Mouse (Mus musculus) G1E (cell line): ENCODE measurements around the gene Gm29797. TPM values are rescaled to one million over a fixed set of nuclear protein-coding genes. Genes with fewer than 3 reads are reported as not detected.

Experiments used
- ATAC-seq: 2 replicates; pipeline ENCODE4 v1.8.0; 2016; ENCODE audit warnings: mild to moderate bottlenecking; ENCODE audit not compliant: insufficient number of reproducible peaks, poor library complexity, low FRiP score, severe bottlenecking; ENCODE audit errors: extremely low read depth
- DNase-seq: peaks from one replicate; pipeline ENCODE4 v3.0.0; 2012; ENCODE audit warnings: low spot score
- H3K27me3 ChIP-seq: 2 replicates; pipeline ENCODE4 v1.6.1; 2012; ENCODE audit warnings: mild to moderate bottlenecking, low read length, inconsistent platforms; ENCODE audit not compliant: insufficient read depth
- H3K36me3 ChIP-seq: replicated peaks from 2 replicates; pipeline ENCODE3; 2012; ENCODE audit warnings: mild to moderate bottlenecking, inconsistent platforms
- H3K4me1 ChIP-seq: 2 replicates; pipeline ENCODE4 v1.6.1; 2012; ENCODE audit warnings: low read depth, low read length, inconsistent platforms, mixed read lengths; ENCODE audit not compliant: insufficient read depth
- H3K4me3 ChIP-seq: 2 replicates; pipeline ENCODE4 v1.5.1; 2012; ENCODE audit warnings: low read depth, mild to moderate bottlenecking, inconsistent platforms, low read length, moderate library complexity, mixed read lengths
- H3K9me3 ChIP-seq: replicated peaks from 2 replicates; pipeline ENCODE4 v1.6.1; 2012; ENCODE audit warnings: inconsistent platforms
- CTCF ChIP-seq: IDR thresholded peaks from 2 replicates; pipeline ENCODE4 v1.5.1; 2012; ENCODE audit warnings: low read depth, low read length, inconsistent platforms, mixed read lengths
- GATA1 ChIP-seq: IDR thresholded peaks from 2 replicates; pipeline ENCODE4 v1.6.1; 2012; ENCODE audit warnings: borderline replicate concordance, low read length, inconsistent platforms, mixed read lengths
- GATA2 ChIP-seq: IDR thresholded peaks from 2 replicates; pipeline ENCODE4 v1.6.1; 2012; ENCODE audit warnings: low read depth, low read length, inconsistent platforms, borderline replicate concordance
- POLR2AphosphoS5 ChIP-seq: IDR thresholded peaks from 2 replicates; pipeline ENCODE4 v1.6.1; 2012; ENCODE audit warnings: low read depth, low read length, inconsistent platforms; ENCODE audit not compliant: insufficient replicate concordance
- TAL1 ChIP-seq: conservative IDR thresholded peaks from 2 replicates; pipeline ENCODE4 v1.6.1; 2012; ENCODE audit warnings: low read depth, low read length, inconsistent platforms, mixed read lengths
- polyA plus RNA-seq: library from polyadenylated mRNA; stranded (reverse); fragments of >175 nt; gene quantifications from 2 replicates; pipeline ENCODE4 v1.2.3, GENCODE M21; 2012
- total RNA-seq, 2 experiments: library from RNA; stranded (forward) in 1 of 2; stranded (reverse) in 1 of 2; fragments of 200-1000 nt in 1 of 2; fragments of >200 nt in 1 of 2; fragmentation: Nextera tagmentation in 1 of 2; gene quantifications; 2 replicates each; pipeline ENCODE4 v1.2.3; 2014 to 2017

The Gm29797 gene
- total and polyA plus RNA-seq, 3 experiments: 0.12 TPM; not detected in 2

DNA sequence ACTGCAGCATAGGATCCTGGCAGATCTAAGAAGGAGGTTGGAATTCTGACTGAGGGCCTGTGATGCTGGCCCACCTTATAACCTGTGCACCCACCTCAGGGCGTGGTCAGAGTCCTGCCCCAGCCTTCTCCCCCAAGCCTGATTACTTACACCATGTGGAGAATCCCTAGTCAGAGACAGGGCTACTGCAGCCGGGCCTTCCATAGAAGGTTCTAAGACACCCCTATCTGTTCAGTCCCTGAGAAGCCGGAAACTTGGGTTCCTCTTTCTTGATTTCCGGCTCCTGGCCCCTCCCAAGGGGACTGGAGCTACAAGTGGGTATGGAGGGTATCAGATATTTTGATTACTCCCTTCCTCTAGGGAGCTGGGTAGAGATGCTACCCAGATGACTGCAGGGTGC lies 34.7 kb downstream of the Gm29797 start:
- H3K27me3 ChIP-seq: peaks cover 32% of the 10 kb centered on the region
- peak overlapping the region; percentile 28; the same call in 1 of the 2 replicates for H3K4me3 ChIP-seq
- ATAC-seq (peak; percentile 36; the same call in 1 of the 2 replicates), DNase-seq (peak; percentile 51)
- peaks cover 36% of the 10 kb centered on the region for H3K4me1 ChIP-seq
- TF ChIP-seq CTCF (no peak), GATA1 (no peak), GATA2 (no peak), TAL1 (no peak), POLR2AphosphoS5 (no peak)
- peaks cover 56% of the 10 kb centered on the region for H3K36me3 ChIP-seq
- H3K9me3 ChIP-seq: no peaks in the 10 kb centered on the region

DNA sequence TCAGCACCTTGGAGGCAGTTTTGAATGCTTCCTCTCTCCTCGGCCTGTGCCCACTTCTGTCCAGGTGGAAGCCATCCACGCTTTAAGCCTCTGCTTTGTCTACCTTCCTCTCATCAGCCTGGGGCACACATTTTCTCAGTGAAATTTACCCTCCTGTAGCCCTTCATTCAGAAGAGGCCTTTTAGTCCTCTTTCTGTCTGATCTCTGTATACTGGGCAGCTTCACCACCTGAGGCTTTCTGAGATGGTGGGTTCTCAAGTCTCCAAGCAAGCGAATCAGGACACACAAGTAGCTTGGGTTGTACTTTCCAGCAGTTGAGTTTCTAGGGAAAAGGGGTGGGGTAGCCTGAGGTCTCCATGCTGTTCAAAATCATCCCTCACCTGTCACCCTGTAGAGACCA lies 35.5 kb downstream of the Gm29797 start:
- no peak for DNase-seq
- no peak overlapping the region; the same call in 1 of the 2 replicates for H3K4me3 ChIP-seq
- ATAC-seq: no peak
- H3K4me1 ChIP-seq: peaks cover 36% of the 10 kb centered on the region
- no peaks in the 10 kb centered on the region for H3K9me3 ChIP-seq
- TF ChIP-seq POLR2AphosphoS5 (no peak), GATA2 (no peak), TAL1 (no peak), GATA1 (no peak), CTCF (no peak)
- H3K36me3 ChIP-seq: peaks cover 49% of the 10 kb centered on the region
- H3K27me3 ChIP-seq: peaks cover 38% of the 10 kb centered on the region

DNA sequence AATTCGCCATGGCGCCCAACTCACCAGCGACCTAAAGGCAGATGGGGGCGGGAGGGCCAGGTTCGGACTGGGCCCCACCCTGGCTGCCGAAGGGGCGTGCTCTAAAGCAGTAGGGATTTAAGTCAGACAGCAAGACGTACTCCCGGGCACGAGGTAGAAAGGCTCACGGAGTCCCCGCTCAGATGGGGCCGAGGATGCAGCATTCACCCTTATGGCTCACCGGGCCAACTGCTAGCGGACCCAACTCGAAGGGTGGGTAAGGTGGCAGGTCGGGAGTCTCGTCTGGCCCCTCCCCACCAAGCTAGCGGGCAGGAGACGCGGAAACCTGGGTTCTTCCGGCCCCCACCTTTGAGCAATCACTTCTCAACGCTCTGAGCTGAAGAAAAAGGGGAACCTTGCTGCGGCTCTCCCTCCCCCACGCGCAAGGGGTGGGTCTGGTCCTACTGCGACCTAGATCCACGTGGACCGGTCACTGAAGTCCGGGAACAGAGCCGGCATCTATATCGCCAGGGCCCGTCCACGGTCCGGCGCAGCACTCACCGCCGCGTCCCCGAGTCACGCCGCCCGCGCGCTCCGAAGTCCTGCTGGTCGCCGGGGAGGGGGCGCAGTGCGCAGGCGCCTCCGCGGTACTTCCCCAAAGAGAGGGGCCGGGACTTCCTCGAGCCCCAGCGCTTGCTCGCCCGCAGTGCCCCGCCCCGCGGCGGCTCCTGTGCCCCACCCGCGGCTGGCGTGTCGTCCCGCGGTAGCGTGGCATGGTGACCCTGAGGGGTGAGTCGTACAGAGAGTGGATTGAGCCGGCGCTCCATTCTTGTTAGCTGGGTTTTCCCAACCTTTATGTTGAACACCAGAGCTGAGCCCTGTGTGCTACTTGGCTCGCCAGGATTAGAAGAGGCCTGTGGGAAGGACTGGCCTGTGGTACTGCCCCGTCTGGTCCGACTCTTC lies 36.8 kb downstream of the Gm29797 start, which contains the start of gene Rgs19:
Rgs19 (minus strand) TSS at position 639 of the 942 bp plus-strand sequence.
- Histone ChIP-seq H3K4me1 (peaks cover 38% of the 10 kb centered on the region), H3K4me3 (peak within 1 kb of the TSS; percentile 73), H3K9me3 (no peaks in the 10 kb centered on the region), H3K36me3 (peaks cover 37% of the 10 kb centered on the region), H3K27me3 (peaks cover 38% of the 10 kb centered on the region)
- DNase-seq: peak; percentile 90
- no peak for TF ChIP-seq GATA1
- TF ChIP-seq POLR2AphosphoS5: no peak
- no peak for TF ChIP-seq TAL1
- no peak for TF ChIP-seq GATA2
- TF ChIP-seq CTCF: no peak
- peak; percentile 59 for ATAC-seq

DNA sequence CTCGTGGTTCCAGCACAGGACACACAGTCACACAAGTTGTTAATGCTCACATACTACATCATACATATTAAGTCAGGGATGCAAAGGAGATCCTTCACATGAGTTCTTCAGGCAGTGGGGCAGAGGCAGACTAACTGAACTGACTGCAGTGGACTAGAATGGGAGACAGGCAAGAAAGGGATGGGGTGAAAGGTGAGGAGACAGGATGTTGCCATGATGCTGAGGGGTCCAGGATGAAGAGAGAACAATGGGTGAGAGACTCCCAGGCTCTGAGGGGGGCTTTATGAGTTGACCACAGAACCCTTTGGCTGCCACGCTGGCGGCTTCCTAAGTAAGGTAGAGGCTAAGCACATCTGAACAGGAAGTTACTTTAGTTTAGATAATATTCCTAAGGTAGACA lies 37.7 kb downstream of the Gm29797 start:
- no peak for DNase-seq
- Histone ChIP-seq H3K4me3 (no peak overlapping the region), H3K27me3 (peaks cover 38% of the 10 kb centered on the region)

DNA sequence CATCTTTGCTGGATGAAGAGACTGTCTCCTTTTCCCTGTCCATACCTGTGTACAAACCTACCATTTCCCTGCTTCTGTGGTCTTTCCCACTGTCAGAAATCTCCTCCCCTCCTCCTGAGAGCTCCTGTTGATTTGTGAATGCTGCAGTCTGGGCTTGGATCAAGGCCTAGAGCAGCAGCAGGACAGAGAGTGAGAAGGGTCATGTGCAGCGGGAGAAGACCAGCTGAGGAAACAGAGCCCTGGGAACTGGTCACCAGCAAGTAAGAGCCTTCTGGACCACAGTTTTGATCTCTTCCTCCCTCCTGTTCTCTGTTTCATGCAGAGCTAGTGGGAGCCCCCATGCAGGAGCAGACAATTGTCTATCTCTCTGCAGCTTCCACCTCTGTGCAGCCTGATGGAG lies 38.9 kb downstream of the Gm29797 start:
- no peak for ATAC-seq
- H3K27me3 ChIP-seq: peaks cover 38% of the 10 kb centered on the region

More for the DNA sequence above, 37.7 kb downstream of the Gm29797 start:
- Histone ChIP-seq H3K36me3 (peaks cover 27% of the 10 kb centered on the region), H3K4me1 (peaks cover 32% of the 10 kb centered on the region), H3K9me3 (no peaks in the 10 kb centered on the region)
- no peak for ATAC-seq
- TF ChIP-seq CTCF: no peak
- TF ChIP-seq TAL1: no peak
- no peak for TF ChIP-seq GATA1
- no peak for TF ChIP-seq POLR2AphosphoS5
- no peak for TF ChIP-seq GATA2

More for the DNA sequence above, 38.9 kb downstream of the Gm29797 start:
- no peak for DNase-seq
- Histone ChIP-seq H3K36me3 (peaks cover 15% of the 10 kb centered on the region), H3K4me3 (no peak overlapping the region), H3K4me1 (peaks cover 32% of the 10 kb centered on the region), H3K9me3 (no peaks in the 10 kb centered on the region)
- no peak for TF ChIP-seq CTCF
- no peak for TF ChIP-seq GATA1
- TF ChIP-seq GATA2: no peak
- no peak for TF ChIP-seq TAL1
- TF ChIP-seq POLR2AphosphoS5: no peak
